Mouse (Mus musculus) forebrain, embryonic 16.5 days (tissue): ENCODE data around the gene Ptpn7. TPM values are rescaled to one million over a fixed set of nuclear protein-coding genes. Genes with fewer than 3 reads are reported as not detected.
"Not testable (repeated sequence)": the region's sequence is repeated elsewhere in the genome, so short reads cannot be mapped to it uniquely, and the experiment has no call there.

Source experiments
- ATAC-seq: fragments of 200-750 bp; cut with Nextera tagmentation; 2 replicates; pipeline ENCODE4 v1.8.0; 2017; ENCODE audit warnings: mild to moderate bottlenecking, moderate library complexity
- H3K27ac ChIP-seq: fragments of 300-500 bp; sonication (generic); 2 replicates; pipeline ENCODE4 v1.5.1; 2014; ENCODE audit warnings: low read length, control low read depth
- H3K27me3 ChIP-seq: fragments of 300-500 bp; sonication (generic); replicated peaks from 2 replicates; pipeline ENCODE4 v1.6.1; 2014; ENCODE audit warnings: low read length; ENCODE audit not compliant: control insufficient read depth, insufficient read depth
- H3K36me3 ChIP-seq: fragments of 300-500 bp; sonication (generic); 2 replicates; pipeline ENCODE4 v1.6.1; 2014; ENCODE audit not compliant: control insufficient read depth, insufficient read depth
- H3K4me1 ChIP-seq: fragments of 300-500 bp; sonication (generic); replicated peaks from 2 replicates; pipeline ENCODE4 v1.6.1; 2014; ENCODE audit warnings: low read length; ENCODE audit not compliant: control insufficient read depth, insufficient read depth
- H3K4me2 ChIP-seq: fragments of 300-500 bp; sonication (generic); 2 replicates; pipeline ENCODE4 v1.6.1; 2014; ENCODE audit warnings: mild to moderate bottlenecking, low read length, control low read depth
- H3K4me3 ChIP-seq: fragments of 300-500 bp; sonication (generic); replicated peaks from 2 replicates; pipeline ENCODE4 v1.5.1; 2014; ENCODE audit warnings: mild to moderate bottlenecking, low read length, control low read depth
- H3K9ac ChIP-seq: fragments of 300-500 bp; sonication (generic); replicated peaks from 2 replicates; pipeline ENCODE4 v1.6.1; 2014; ENCODE audit warnings: low read depth, low read length, control low read depth
- H3K9me3 ChIP-seq: fragments of 300-500 bp; sonication (generic); 2 replicates; pipeline ENCODE4 v1.6.1; 2016; ENCODE audit warnings: low read length; ENCODE audit not compliant: control insufficient read depth
- WGBS: fragments of 180-500 bp; shearing (Covaris S2); extraction: QIAGEN DNeasy Blood & Tissue Kit; methylation state at CpG from one replicate; pipeline ENCODE4 v1.1.7; 2014; 5-methylcytosine and 5-hydroxymethylcytosine counted together
- polyA plus RNA-seq: library from polyadenylated mRNA; unstranded; fragments of >200 nt; fragmentation: Nextera tagmentation; extraction: Ambion mirVana; gene quantifications from 2 replicates; pipeline ENCODE4 v1.2.1, GENCODE M21; 2015

Ptpn7 gene
- polyA plus RNA-seq, 1 experiment from 2014 or later = 0.27 TPM

DNA sequence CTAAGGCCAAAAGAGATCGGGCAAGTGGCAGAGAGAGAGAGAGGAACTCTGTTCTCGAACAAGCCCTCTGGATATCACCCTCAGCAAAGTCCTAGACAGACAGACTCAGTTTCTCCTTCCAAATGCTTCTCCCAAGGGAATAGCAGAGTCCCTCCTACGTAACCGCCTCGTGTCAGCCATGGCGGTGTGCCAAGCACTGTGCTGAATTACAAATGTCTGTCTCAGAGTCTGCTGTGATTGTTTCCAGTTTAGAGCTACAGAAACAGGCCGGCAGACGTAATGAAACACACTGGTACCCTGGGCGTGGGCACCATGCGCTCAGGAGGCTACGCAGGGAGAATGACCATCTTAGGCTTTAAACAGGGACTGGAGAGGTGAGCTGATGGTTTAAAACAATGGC, 36.2 kb upstream of the Ptpn7 start:
- H3K27me3 ChIP-seq = no peaks in the 10 kb centered on the region
- no peaks in the 10 kb centered on the region for H3K9me3 ChIP-seq
- no peak overlapping the region for H3K9ac ChIP-seq
- no peaks in the 10 kb centered on the region for H3K36me3 ChIP-seq
- no peak for ATAC-seq
- no peak overlapping the region for H3K4me2 ChIP-seq
- peaks cover 4% of the 10 kb centered on the region for H3K4me1 ChIP-seq
- H3K4me3 ChIP-seq = no peak overlapping the region
- no peak overlapping the region for H3K27ac ChIP-seq
- 61% methylated on average over 11 of the region's 11 CpGs for WGBS

DNA sequence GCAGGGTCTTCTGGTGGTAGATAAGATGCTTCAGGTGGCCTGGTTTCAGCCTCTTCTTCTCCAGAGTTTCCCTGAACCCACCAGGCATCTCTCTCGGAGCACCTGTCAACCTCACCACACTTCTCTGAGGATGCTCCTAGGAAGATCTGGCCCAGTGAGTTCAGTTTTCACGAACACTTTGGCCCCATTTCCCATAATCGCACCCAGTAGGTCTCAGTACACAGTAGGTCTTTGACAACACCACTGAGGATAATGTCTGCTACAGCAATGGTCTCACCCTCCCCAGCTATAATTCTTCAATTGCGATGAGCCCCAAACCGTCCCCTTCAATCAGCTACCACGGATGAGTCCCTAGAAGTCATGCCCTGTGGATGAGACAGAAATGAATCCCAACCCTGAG, 35.1 kb upstream of the Ptpn7 start:
- WGBS = 91% methylated on average over 6 of the region's 6 CpGs
- no peak for ATAC-seq
- peaks cover 4% of the 10 kb centered on the region for H3K4me1 ChIP-seq
- no peak overlapping the region for H3K9ac ChIP-seq
- H3K9me3 ChIP-seq = no peaks in the 10 kb centered on the region
- H3K27ac ChIP-seq = no peak overlapping the region
- H3K4me3 ChIP-seq = no peak overlapping the region
- no peak overlapping the region for H3K4me2 ChIP-seq
- no peaks in the 10 kb centered on the region for H3K36me3 ChIP-seq
- H3K27me3 ChIP-seq = no peaks in the 10 kb centered on the region

- Histone ChIP-seq H3K36me3 (no peaks in the 10 kb centered on the region), H3K27ac (no peak overlapping the region), H3K4me3 (no peak overlapping the region), H3K4me1 (peaks cover 4% of the 10 kb centered on the region), H3K4me2 (no peak overlapping the region), H3K9me3 (no peaks in the 10 kb centered on the region), H3K9ac (no peak overlapping the region), H3K27me3 (no peaks in the 10 kb centered on the region)
- WGBS = 71% methylated on average over 7 of the region's 7 CpGs
- ATAC-seq = no peak
These were observed 34.1 kb upstream of the Ptpn7 start for GRCm38 (mm10) chr1:135098441-135098840.

GRCm38 (mm10) chr1:135100400-135100799, 32.1 kb upstream of the Ptpn7 start:
- H3K9ac ChIP-seq = no peak overlapping the region
- H3K4me1 ChIP-seq = peaks cover 10% of the 10 kb centered on the region
- no peak overlapping the region for H3K27ac ChIP-seq
- H3K4me3 ChIP-seq = no peak overlapping the region
- ATAC-seq = no peak
- peaks cover 16% of the 10 kb centered on the region for H3K27me3 ChIP-seq
- 46% methylated on average over 7 of the region's 7 CpGs for WGBS
- no peak overlapping the region for H3K4me2 ChIP-seq
- H3K9me3 ChIP-seq = no peaks in the 10 kb centered on the region
- H3K36me3 ChIP-seq = no peaks in the 10 kb centered on the region

- 0% methylated on average over 40 of the region's 40 CpGs for WGBS
- H3K4me2 ChIP-seq = peak within 1 kb of the TSS; percentile 61
- peak within 1 kb of the TSS; percentile 40 for H3K9ac ChIP-seq
- peak within 1 kb of the TSS; percentile 36 for H3K4me3 ChIP-seq
- no peaks in the 10 kb centered on the region for H3K9me3 ChIP-seq
- H3K27me3 ChIP-seq = peaks cover 29% of the 10 kb centered on the region
- peak; percentile 16; the same call in 1 of the 2 replicates for ATAC-seq
- H3K27ac ChIP-seq = no peak within 1 kb of the TSS
- H3K4me1 ChIP-seq = peaks cover 11% of the 10 kb centered on the region
- no peaks in the 10 kb centered on the region for H3K36me3 ChIP-seq
These were observed 27.4 kb upstream of the Ptpn7 start, which contains the start of gene Lgr6 for GRCm38 (mm10) chr1:135105124-135105523. Gene Lgr6, minus strand, starts transcription at chr1:135105276.

- Histone ChIP-seq H3K4me3 (no peak overlapping the region), H3K4me2 (no peak overlapping the region), H3K27ac (no peak overlapping the region), H3K27me3 (peaks cover 29% of the 10 kb centered on the region), H3K36me3 (no peaks in the 10 kb centered on the region), H3K4me1 (peaks cover 11% of the 10 kb centered on the region), H3K9ac (no peak overlapping the region), H3K9me3 (no peaks in the 10 kb centered on the region)
- 0% methylated on average over 8 of the region's 8 CpGs for WGBS
- no peak for ATAC-seq
These were observed 26.5 kb upstream of the Ptpn7 start for GRCm38 (mm10) chr1:135105951-135106350.

DNA sequence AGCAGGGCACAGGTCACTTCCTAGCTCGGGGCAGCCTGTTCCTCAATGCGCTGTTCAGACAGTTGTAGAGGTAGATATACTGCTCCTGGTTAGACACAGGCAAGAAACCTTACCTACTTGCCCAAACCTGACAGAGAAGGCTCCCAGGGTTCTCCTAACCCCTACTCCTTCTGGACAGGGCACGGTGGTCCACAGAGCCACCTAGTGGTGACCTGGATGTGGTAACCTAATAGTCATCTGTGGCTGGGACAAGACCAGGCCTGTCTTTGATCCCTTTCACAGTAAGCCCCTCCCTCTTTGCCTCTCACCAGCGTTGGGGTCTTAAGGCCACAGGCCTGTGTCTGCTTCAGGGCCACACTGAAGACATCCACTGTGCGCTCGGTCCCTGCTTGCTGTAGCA, 23.9 kb upstream of the Ptpn7 start:
- H3K9ac ChIP-seq = no peak overlapping the region
- H3K27ac ChIP-seq = no peak overlapping the region
- no peak overlapping the region for H3K4me3 ChIP-seq
- H3K9me3 ChIP-seq = no peaks in the 10 kb centered on the region
- 40% methylated on average over 6 of the region's 6 CpGs for WGBS
- H3K4me1 ChIP-seq = peaks cover 11% of the 10 kb centered on the region
- peaks cover 28% of the 10 kb centered on the region for H3K27me3 ChIP-seq
- H3K4me2 ChIP-seq = no peak overlapping the region
- no peaks in the 10 kb centered on the region for H3K36me3 ChIP-seq
- ATAC-seq = no peak

- no peak overlapping the region for H3K4me2 ChIP-seq
- H3K4me3 ChIP-seq = no peak overlapping the region
- WGBS = 19% methylated on average over 6 of the region's 6 CpGs
- no peaks in the 10 kb centered on the region for H3K36me3 ChIP-seq
- no peak overlapping the region for H3K27ac ChIP-seq
- H3K9ac ChIP-seq = no peak overlapping the region
- peaks cover 8% of the 10 kb centered on the region for H3K4me1 ChIP-seq
- peaks cover 14% of the 10 kb centered on the region for H3K27me3 ChIP-seq
- no peak for ATAC-seq
- no peaks in the 10 kb centered on the region for H3K9me3 ChIP-seq
These were observed 22.4 kb upstream of the Ptpn7 start for GRCm38 (mm10) chr1:135110075-135110474.

- ATAC-seq, H3K9me3 ChIP-seq, H3K9ac ChIP-seq, H3K36me3 ChIP-seq, H3K4me3 ChIP-seq, H3K4me1 ChIP-seq, H3K27ac ChIP-seq, H3K4me2 ChIP-seq, H3K27me3 ChIP-seq: not testable (repeated sequence)
- WGBS = 64% methylated on average over 4 of the region's 5 CpGs
These were observed 21.2 kb upstream of the Ptpn7 start for GRCm38 (mm10) chr1:135111271-135111670.

DNA sequence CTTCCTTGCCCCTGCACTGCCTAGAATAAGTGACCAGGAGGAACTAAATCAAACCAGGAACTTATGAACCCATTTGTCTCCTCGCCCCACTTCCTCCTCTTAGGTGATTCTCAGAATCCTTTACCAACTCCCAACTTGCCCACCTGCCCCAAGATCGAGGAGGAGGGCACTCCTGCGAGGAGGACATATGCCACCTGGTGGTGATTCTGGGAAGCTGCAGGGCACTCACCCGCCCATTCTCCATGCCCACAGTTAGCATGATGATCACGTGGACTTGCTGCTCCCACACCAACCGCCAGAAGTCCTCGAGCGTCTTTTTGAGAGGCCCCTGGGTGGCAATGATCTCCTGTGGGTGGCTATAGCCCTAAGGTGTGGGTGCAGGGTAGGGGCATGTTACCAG, 19.8 kb upstream of the Ptpn7 start:
- H3K4me3 ChIP-seq = no peak overlapping the region
- no peaks in the 10 kb centered on the region for H3K36me3 ChIP-seq
- H3K9ac ChIP-seq = no peak overlapping the region
- no peak overlapping the region for H3K27ac ChIP-seq
- no peaks in the 10 kb centered on the region for H3K9me3 ChIP-seq
- ATAC-seq = peak; percentile 45
- H3K4me1 ChIP-seq = no peaks in the 10 kb centered on the region
- no peaks in the 10 kb centered on the region for H3K27me3 ChIP-seq
- no peak overlapping the region for H3K4me2 ChIP-seq
- WGBS = 7% methylated on average over 8 of the region's 8 CpGs
